ENCODE assay signal across 20 mouse cellular contexts in the genomic region with DNA sequence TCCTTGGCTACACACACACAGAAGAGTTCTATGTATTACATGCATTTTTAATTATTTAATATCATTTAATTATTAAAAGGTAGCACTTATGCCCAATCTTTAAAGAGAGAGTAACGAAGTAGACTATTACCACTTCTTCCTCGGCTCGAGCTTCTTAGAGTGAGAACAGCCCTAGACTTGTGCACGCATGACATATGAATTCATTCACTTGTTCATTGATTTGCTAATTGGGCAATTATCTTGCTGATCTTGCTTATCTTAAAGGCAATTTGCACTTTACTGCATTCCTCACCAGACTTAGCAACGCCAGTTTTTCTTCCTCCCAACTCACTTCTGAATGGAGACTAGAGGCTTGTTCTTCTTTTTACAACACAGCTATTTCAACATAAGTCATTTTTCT.
"Had no signal": no experiment of that assay in that cellular context is flagged by ENCODE, and none has a peak within 500 bp of the region (broad histone marks: within the 10 kb centered on the region; RNA-seq: fewer than 3 reads in every experiment).

No protein-coding gene starts in this region.

- H3K27ac ChIP-seq: kidney, embryonic 15.5 days; left cerebral cortex, adult 2 months; limb, embryonic 12.5 days; limb, embryonic 15.5 days; liver, embryonic 14.5 days; midbrain, embryonic 10.5 days; stomach, embryonic 15.5 days had no signal

- H3K4me2 ChIP-seq: kidney, embryonic 15.5 days; limb, embryonic 12.5 days; limb, embryonic 15.5 days; liver, embryonic 11.5 days; lung, embryonic 14.5 days; stomach, embryonic 15.5 days had no signal

- H3K9ac ChIP-seq: kidney, embryonic 15.5 days; limb, embryonic 12.5 days; limb, embryonic 15.5 days; liver, embryonic 14.5 days; liver, postnatal 0 days; lung, embryonic 14.5 days; stomach, embryonic 15.5 days had no signal

- H3K4me3 ChIP-seq: kidney, embryonic 15.5 days; left cerebral cortex, adult 2 months; limb, embryonic 12.5 days; limb, embryonic 15.5 days; megakaryocyte, embryonic 14.5 days; midbrain, embryonic 10.5 days; stomach, embryonic 15.5 days had no signal

- H3K27me3 ChIP-seq: kidney, embryonic 15.5 days; limb, embryonic 12.5 days; limb, embryonic 15.5 days; megakaryocyte, embryonic 14.5 days; stomach, embryonic 15.5 days had no signal

- ATAC-seq: liver, postnatal 0 days; lung, postnatal 0 days had no signal

- H3K36me3 ChIP-seq: kidney, embryonic 15.5 days; limb, embryonic 12.5 days; limb, embryonic 15.5 days; midbrain, embryonic 10.5 days; stomach, embryonic 15.5 days had no signal

- H3K9me3 ChIP-seq: kidney, embryonic 15.5 days; limb, embryonic 12.5 days; limb, embryonic 15.5 days; megakaryocyte, embryonic 14.5 days; midbrain, embryonic 10.5 days; stomach, embryonic 15.5 days had no signal

- DNase-seq: kidney, adult 8-10 months; kidney, postnatal 10 days; kidney, postnatal 36 days; layer of hippocampus, postnatal 36 days; left cerebral cortex, postnatal 4 days; liver, postnatal 0 days; lung, embryonic 14.5 days; lung, postnatal 36 days; midbrain, embryonic 14.5 days; thymus, postnatal 25 days had no signal

- H3K4me1 ChIP-seq: kidney, embryonic 15.5 days; limb, embryonic 12.5 days; limb, embryonic 15.5 days; megakaryocyte, embryonic 14.5 days; midbrain, embryonic 10.5 days; stomach, embryonic 15.5 days had no signal
